Mouse (Mus musculus): Measurements from ENCODE around the gene Cnot3. TPM values are rescaled to one million over a fixed set of nuclear protein-coding genes. Genes with fewer than 3 reads are reported as not detected.
A peak's percentile ranks its signal among the peaks of the same experiment; 100 is the strongest.
"Not testable (repeated sequence)": the region's sequence is repeated elsewhere in the genome, so short reads cannot be mapped to it uniquely, and the experiment has no call there.

Gene Cnot3
- total RNA-seq (2021): 10 to 100 TPM; 30.4 to 34.1 TPM
- long read RNA-seq, experiment 1, full-length matches to known transcripts: 25 of 50 reads
- long read RNA-seq, experiment 1, partial matches to known transcripts: 8 of 50 reads
- long read RNA-seq, experiment 1, other reads (novel, unspliced or antisense): 17 of 50 reads
- long read RNA-seq, experiment 2, full-length matches to known transcripts: 20 of 40 reads
- long read RNA-seq, experiment 2, partial matches to known transcripts: 7 of 40 reads
- long read RNA-seq, experiment 2, other reads (novel, unspliced or antisense): 13 of 40 reads

GRCm38 (mm10) chr7:3644672-3645487 is at the start of gene Cnot3:
Gene Cnot3, plus strand, starts transcription at chr7:3645268.
- peak; percentile 94 to 95 for DNase-seq
- intact Hi-C loops (cut with DNase I): loop anchor here (2.0 kb wide), 1 partner anchor 48 kb away; the partner anchor contains the start of genes Mboat7 and Tsen34

DNA sequence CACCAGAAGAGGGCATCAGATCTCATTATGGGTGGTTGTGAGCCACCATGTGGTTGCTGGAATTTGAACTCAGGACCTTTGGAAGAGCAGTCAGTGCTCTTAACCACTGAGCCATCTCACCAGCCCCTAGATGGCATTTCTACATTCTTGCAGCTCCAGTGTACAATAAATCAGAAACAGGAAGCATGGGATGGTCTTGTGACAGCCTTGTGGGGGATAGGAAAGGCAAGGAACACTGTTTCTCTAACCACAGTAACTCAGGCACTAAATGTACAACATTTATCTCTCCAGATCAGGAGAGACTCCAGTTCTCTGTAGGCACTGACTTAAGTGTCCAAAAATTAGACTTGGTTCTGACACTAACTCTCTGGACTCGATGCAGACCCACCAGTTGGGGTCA is 47.3 kb upstream of the Cnot3 start:
- DNase-seq; intact Hi-C loops (cut with DNase I): not testable (repeated sequence)

GRCm38 (mm10) chr7:3601119-3601518 is 43.9 kb upstream of the Cnot3 start:
- peak; percentile 60 to 80 for DNase-seq
- intact Hi-C loops (cut with DNase I): no loop called here

DNA sequence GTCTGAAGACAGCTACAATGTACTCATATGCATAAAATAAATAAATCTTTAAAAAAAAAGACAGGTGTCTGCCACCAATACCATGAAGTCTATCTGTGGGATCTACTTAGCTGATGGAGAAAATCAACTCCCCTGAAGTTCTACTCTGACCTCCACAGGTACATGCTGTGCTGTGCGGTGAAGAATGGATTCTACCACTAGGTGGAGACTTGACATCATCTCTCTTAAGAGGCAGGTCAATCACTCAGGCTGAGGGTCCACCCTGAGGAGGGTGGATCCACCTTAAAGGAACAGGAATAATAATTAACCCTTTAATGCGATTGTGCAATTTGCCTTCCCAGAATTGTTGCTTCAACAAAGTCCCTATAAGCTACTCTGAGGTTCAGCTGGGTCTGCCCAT is 38.3 kb upstream of the Cnot3 start:
- DNase-seq: peak; percentile 13 to 40
- intact Hi-C loops (cut with DNase I): loop anchor here (5.0 kb wide), 1 partner anchor 61 kb away; the partner anchor contains the start of gene Leng1

DNA sequence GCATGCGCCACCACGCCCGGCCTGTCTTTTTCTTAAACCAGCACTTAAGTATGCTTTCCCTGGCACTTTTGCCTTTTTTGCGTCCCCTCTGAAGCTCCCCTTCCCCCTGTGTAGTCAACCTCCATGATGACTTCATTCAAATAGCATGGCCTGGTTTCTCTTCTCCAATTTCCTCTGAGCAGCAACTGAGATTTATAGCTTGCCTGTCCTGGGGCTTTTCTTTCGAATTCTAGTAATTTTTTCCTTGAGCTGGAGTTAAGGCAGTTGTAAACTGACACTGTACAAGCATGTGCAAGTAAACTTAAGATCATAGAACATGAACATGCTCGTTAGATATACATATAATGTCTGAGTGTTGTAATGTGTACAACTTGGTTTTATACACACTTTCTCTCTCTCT is 37.7 kb upstream of the Cnot3 start:
- intact Hi-C loops (cut with DNase I): loop anchor here (5.0 kb wide), 1 partner anchor 60 kb away; the partner anchor contains the start of gene Leng1
- no peak for DNase-seq

- no peak for DNase-seq
- intact Hi-C loops (cut with DNase I): loop anchor here (5.0 kb wide), 1 partner anchor 59 kb away; the partner anchor contains the start of gene Leng1
Measured at GRCm38 (mm10) chr7:3608668-3609067, 36.4 kb upstream of the Cnot3 start.

DNA sequence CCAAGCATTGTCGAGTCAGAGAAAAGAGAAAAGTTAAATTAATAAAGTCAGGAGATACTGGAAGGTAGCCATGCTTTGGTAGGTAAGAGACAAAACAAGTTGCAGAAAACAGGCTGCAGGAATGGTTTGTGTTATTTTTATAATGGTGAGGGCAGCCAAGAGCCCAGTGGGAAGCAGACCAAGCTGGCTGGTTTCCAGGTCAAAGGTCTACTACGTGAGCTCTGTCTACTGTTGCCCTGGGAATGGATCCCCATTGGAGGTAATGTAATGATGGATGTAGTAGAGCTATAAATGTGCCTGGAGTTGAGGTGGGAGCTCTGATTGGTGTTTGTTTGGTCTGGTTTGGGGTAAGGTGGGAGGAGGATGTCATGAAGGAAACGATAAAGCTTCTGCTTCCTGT is 36.0 kb upstream of the Cnot3 start:
- DNase-seq: peak; percentile 63 to 83
- intact Hi-C loops (cut with DNase I): loop anchor here (5.0 kb wide), 1 partner anchor 58 kb away; the partner anchor contains the start of gene Leng1

DNA sequence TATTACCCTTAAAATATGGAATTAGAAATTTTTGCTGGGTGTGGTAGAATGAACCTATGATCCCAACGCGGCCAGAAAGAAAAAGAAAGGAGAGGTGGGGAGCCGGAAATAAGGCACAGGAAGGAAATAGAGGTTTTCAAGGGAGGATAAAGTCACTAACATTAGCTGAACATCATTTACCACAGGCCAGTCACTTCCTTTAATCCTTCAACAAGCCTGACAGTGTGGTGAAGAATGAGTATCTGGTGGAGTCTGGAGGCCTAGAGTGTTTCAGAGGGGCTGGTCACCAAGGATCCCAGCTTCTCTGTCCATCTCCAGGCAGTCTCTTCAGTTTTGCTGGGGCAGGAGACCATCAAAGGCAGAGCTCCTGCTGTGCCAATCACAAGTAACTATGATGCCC is 34.6 kb upstream of the Cnot3 start:
- intact Hi-C loops (cut with DNase I): no loop called here
- DNase-seq: no peak

- intact Hi-C loops (cut with DNase I): no loop called here
- DNase-seq: no peak
Measured at GRCm38 (mm10) chr7:3611006-3611405, 34.1 kb upstream of the Cnot3 start.

DNA sequence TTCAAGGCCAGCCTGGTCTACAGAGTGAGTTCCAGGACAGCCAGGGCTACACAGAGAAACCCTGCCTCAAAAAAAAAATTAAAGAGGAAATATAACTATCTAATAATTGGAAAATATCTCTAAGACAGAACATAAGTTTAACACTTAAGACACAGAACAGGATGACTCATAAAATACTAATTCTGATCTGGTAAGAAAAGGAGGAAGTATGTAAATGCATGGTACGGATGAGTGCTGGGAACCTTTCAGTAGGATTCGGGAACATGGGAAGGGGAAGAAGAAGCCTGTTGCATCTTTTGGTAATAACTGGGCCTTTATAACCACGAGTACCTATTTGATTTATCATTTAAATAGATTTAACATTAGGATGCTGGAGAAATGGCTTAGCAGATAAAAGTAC is 31.0 kb upstream of the Cnot3 start:
- intact Hi-C loops (cut with DNase I): no loop called here

GRCm38 (mm10) chr7:3616057-3616388 is 29.0 kb upstream of the Cnot3 start, which contains the start of gene Oscar:
Gene Oscar, minus strand, starts transcription at chr7:3616157.
- intact Hi-C loops (cut with DNase I): no loop called here
- DNase-seq: no peak

More for the DNA sequence above, 31.0 kb upstream of the Cnot3 start:
- DNase-seq: no peak

DNA sequence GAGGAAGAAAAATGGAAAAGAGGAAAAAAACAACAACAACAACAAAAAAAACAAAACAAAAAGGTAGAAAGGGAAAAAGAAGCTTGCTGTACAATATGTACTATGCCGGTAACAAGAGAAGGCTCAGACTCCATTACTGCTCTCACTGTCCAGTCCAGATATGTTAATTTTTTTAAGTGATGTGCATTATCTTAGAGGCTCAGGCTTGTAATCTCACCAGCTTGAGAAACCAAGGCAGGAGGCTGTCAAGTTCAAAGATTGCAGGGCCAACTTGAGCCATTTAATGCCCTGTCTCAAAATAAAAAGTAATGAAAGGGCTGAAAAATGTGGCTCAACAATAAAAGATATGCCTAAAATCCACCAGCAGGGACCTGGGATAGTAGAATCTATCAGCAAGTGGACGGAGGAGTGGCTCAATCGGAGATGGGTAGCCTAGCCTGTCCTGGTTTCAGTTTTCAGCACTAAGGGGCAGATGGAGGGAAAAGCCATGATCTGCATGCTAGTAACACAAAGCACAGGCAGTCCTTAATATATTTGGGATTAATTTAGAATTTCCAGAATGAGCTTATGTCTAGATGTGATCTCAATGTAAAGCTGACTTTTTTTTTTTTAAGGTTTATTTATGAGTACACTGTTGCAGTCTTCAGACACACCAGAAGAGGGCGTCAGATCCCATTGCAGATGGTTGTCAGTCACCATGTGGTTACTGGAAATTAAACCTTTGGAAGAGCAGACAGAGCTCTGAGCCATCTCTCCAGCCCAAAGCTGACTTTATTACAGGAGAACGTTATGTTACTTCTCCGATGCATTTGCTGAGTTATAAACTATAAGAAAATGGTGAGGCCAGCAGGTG is 28.5 kb upstream of the Cnot3 start:
- no peak for DNase-seq
- intact Hi-C loops (cut with DNase I): loop anchor here (1.0 kb wide), 1 partner anchor 13 kb away; the partner anchor contains the start of genes Prpf31 and Tfpt

DNA sequence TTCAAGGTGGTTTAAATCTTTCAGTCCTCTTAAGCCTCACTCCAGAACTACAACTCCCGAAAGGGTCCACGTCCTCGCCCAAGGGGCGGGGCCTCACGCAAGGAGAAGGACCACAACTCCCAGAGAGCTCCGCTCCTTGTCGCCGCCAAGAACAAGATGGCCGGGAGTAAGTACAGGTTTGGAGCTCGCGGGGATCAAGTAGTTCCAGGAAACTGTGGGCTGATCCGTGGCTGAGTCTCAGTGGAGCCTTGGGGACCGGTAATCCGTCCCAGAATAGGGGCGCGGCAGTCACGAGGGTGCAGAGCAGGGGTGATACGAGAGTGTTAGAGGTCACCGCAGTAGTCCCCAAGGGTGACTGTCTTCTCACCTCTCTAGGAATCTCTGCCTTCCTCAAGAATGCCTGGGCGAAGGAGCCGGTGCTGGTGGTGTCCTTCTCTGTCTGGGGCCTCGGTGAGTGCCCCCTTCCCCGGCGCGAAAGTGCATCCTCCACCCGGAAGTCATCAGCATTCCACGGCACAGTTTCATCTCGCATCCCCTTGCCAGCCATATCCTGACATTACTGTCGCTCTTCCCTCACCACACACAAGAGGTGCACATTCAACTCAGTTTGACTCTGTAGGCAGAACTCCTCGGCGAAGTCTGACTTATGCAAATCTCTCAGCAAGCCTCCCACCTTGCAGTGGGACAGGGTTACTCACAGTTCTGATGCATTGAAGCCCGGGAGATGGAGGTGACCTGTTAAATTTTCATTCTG is 27.6 kb upstream of the Cnot3 start, which contains the start of gene Ndufa3:
Ndufa3 (plus strand) TSS at position 132 of the 754 bp plus-strand sequence.
- peak; percentile 86 to 88 for DNase-seq
- intact Hi-C loops (cut with DNase I): loop anchor here (1.0 kb wide), 1 partner anchor 12 kb away; the partner anchor contains the start of genes Prpf31 and Tfpt

DNA sequence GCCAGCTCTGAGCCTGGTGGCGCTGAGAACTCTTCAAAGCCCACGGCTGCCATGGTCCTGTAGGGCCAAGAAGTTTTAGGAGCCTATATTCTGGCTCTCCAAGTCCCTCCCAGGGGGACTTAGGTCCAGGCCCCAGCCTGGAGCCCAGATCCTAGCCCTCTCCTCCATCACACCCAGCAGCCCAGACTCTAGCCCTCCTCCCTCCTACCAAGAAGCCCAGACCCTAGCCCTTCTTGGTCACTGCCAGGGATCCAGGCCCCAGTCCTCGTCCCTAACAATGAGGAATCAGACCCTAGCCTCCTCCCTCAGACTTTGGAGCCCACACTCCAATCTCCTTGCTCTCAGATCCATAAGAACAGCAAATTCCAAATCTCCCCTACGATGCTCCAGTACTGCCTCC is 16.0 kb upstream of the Cnot3 start:
- intact Hi-C loops (cut with DNase I): loop anchor here (1.0 kb wide), 1 partner anchor 12 kb away; the partner anchor contains the start of gene Ndufa3

DNA sequence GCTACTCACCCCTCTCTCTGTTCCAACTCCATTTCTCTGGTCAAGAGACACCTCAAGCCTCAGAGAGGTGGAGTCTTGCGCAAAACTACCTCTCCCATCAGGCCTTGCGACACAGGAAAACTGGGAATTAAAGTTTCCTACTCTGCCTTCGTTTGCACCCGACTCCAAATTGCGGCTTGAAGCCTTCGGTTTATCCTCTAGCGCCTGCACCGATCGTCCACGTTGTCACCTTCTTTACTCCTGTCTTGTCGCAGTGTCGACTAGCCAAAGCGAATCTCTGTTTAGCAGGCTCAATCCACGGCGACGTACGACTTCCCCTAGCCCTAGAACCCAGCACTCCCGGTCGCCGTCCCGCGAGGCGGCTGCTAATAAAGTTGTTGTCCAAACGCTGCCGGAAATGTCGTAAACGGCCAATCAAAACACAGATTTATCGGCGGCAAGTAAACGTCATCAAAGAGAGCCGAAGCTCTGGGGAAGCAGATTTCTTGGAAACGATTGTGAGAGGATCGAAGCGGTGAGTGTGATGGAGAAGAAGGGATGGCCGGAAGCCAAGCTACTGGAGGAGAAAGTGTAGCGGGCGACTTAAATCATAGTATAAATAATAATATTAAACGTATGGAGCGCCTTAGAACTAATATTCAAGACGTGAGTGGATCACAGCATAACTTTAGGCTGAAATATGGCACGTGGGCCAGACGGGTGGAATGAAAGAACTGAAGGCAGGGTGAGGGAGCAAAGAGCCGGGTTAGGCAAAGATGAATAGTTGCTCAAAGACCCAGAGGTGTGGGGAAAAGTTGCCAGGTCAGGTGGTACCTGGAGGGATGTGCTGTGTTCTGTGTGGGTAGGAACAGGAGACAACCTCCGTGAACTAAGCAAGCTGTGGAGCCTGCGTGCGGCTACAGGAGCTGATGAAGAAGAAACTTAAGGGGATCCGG is 15.3 kb upstream of the Cnot3 start, which contains the start of the genes Tfpt and Prpf31:
Tfpt (minus strand) TSS at position 387 of the 935 bp plus-strand sequence.
Prpf31 (plus strand) TSS at position 443 of the 935 bp plus-strand sequence.
- intact Hi-C loops (cut with DNase I): loop anchor here (1.0 to 5.0 kb wide), 2 partner anchors 13 to 72 kb away; partner anchors contain the start of genes Ndufa3 and Rps9
- peak; percentile 89 to 91 for DNase-seq

More for the DNA sequence above, 16.0 kb upstream of the Cnot3 start:
- DNase-seq: no peak

GRCm38 (mm10) chr7:3630478-3630815 is 14.6 kb upstream of the Cnot3 start:
- no peak for DNase-seq
- intact Hi-C loops (cut with DNase I): loop anchor here (5.0 kb wide), 1 partner anchor 72 kb away; the partner anchor contains the start of gene Rps9

DNA sequence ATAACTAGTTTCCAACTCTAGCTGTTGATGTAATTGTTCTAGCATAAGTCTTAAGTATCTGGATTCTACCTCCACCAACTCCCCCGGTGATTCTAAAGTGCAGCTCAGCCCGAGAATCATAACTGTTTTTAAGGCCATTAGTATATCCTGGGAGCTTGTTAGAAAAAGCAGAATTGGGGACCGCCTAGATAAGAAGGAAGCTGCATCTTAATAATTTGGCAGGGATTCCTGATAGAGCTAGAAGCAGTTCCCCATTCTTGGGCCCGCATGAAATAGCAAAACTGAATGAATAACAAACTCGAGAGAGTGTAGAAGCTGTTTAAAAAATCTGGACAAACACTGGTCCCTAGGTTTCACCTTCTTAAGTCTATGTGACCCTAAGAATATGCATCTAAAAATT is 1.7 kb upstream of the Cnot3 start:
- intact Hi-C loops (cut with DNase I): no loop called here
- DNase-seq: no peak

GRCm38 (mm10) chr7:3643843-3644242 is 1.2 kb upstream of the Cnot3 start:
- DNase-seq: no peak
- intact Hi-C loops (cut with DNase I): loop anchor here (2.0 kb wide), 1 partner anchor 49 kb away; the partner anchor contains the start of genes Mboat7 and Tsen34
